Mouse (Mus musculus): ENCODE measurements around the gene Icosl. TPM values are rescaled to one million over a fixed set of nuclear protein-coding genes. Genes with fewer than 3 reads are reported as not detected.
"Not testable (repeated sequence)": the region's sequence is repeated elsewhere in the genome, so short reads cannot be mapped to it uniquely, and the experiment has no call there.

Icosl gene
- total RNA-seq (2022), result 1 to 10 TPM; 6.1 to 7.9 (median 7.0) TPM

GRCm38 (mm10) chr10:78069101-78070011 is at the start of gene Icosl:
Gene Icosl, plus strand, starts transcription at chr10:78069302.
- DNase-seq (ENCODE audit: low spot score), result peak; percentile 79

- not testable (repeated sequence) for DNase-seq (ENCODE audit: low spot score)
Observed at GRCm38 (mm10) chr10:78019984-78020383, 49.1 kb upstream of the Icosl start.

GRCm38 (mm10) chr10:78025453-78025852 is 43.6 kb upstream of the Icosl start:
- not testable (repeated sequence) for DNase-seq (ENCODE audit: low spot score)

GRCm38 (mm10) chr10:78028129-78028528 is 41.0 kb upstream of the Icosl start:
- peak; percentile 66 for DNase-seq (ENCODE audit: low spot score)

GRCm38 (mm10) chr10:78029080-78029479 is 40.0 kb upstream of the Icosl start:
- no peak for DNase-seq (ENCODE audit: low spot score)

- no peak for DNase-seq (ENCODE audit: low spot score)
Observed at GRCm38 (mm10) chr10:78031987-78032386, 37.1 kb upstream of the Icosl start.

- no peak for DNase-seq (ENCODE audit: low spot score)
Observed at GRCm38 (mm10) chr10:78037139-78037538, 32.0 kb upstream of the Icosl start.

GRCm38 (mm10) chr10:78041647-78042046 is 27.5 kb upstream of the Icosl start, which contains the start of gene Dnmt3l:
Gene Dnmt3l, plus strand, starts transcription at chr10:78041947.
- DNase-seq (ENCODE audit: low spot score), result no peak

GRCm38 (mm10) chr10:78042096-78042495 is 27.0 kb upstream of the Icosl start:
- no peak for DNase-seq (ENCODE audit: low spot score)

GRCm38 (mm10) chr10:78042697-78043405 is 26.3 kb upstream of the Icosl start:
- DNase-seq (ENCODE audit: low spot score), result no peak

- DNase-seq (ENCODE audit: low spot score), result peak; percentile 25
Observed at GRCm38 (mm10) chr10:78043406-78043836, 25.7 kb upstream of the Icosl start, which contains the start of gene Aire. Gene Aire, minus strand, starts transcription at chr10:78043610.

GRCm38 (mm10) chr10:78044531-78044930 is 24.6 kb upstream of the Icosl start:
- DNase-seq (ENCODE audit: low spot score), result no peak

- DNase-seq (ENCODE audit: low spot score), result no peak
Observed at GRCm38 (mm10) chr10:78046388-78046787, 22.7 kb upstream of the Icosl start.

GRCm38 (mm10) chr10:78048061-78048730 is 20.9 kb upstream of the Icosl start:
- DNase-seq (ENCODE audit: low spot score), result no peak

- DNase-seq (ENCODE audit: low spot score), result no peak
Observed at GRCm38 (mm10) chr10:78049519-78050035, 19.5 kb upstream of the Icosl start.

GRCm38 (mm10) chr10:78054633-78055565 is 14.2 kb upstream of the Icosl start:
- peak; percentile 55 for DNase-seq (ENCODE audit: low spot score)

- no peak for DNase-seq (ENCODE audit: low spot score)
Observed at GRCm38 (mm10) chr10:78057056-78057455, 12.0 kb upstream of the Icosl start.

- DNase-seq (ENCODE audit: low spot score), result no peak
Observed at GRCm38 (mm10) chr10:78063122-78063521, 6.0 kb upstream of the Icosl start.

- DNase-seq (ENCODE audit: low spot score), result no peak
Observed at GRCm38 (mm10) chr10:78067226-78067625, 1.9 kb upstream of the Icosl start.

- DNase-seq (ENCODE audit: low spot score), result no peak
Observed at GRCm38 (mm10) chr10:78068541-78068940, 561 bp upstream of the Icosl start.

Data from heart, adult 8-10 months (tissue).